Mouse (Mus musculus) hindbrain, embryonic 11.5 days (tissue): ENCODE measurements around the gene Dgkb. TPM values are rescaled to one million over a fixed set of nuclear protein-coding genes. Genes with fewer than 3 reads are reported as not detected.

Experiments
- ATAC-seq: fragments of 200-750 bp; cut with Nextera tagmentation; 2 replicates; pipeline ENCODE4 v1.8.0; 2017; ENCODE audit warnings: mild to moderate bottlenecking, moderate TSS enrichment, moderate library complexity; ENCODE audit not compliant: low FRiP score
- DNase-seq: peaks from one replicate; pipeline ENCODE4 v3.0.0-alpha.2; 2015; ENCODE audit warnings: low spot score
- H3K27ac ChIP-seq: fragments of 300-500 bp; sonication (generic); 2 replicates; pipeline ENCODE4 v1.5.1; 2014; ENCODE audit warnings: mild to moderate bottlenecking, low read depth, low read length
- H3K27me3 ChIP-seq: fragments of 300-500 bp; sonication (generic); 2 replicates; pipeline ENCODE4 v1.6.1; 2014; ENCODE audit warnings: mild to moderate bottlenecking, low read length, moderate library complexity, mixed read lengths; ENCODE audit not compliant: control insufficient read depth, insufficient read depth
- H3K36me3 ChIP-seq: fragments of 300-500 bp; sonication (generic); 2 replicates; pipeline ENCODE4 v1.6.1; 2014; ENCODE audit warnings: mild to moderate bottlenecking, low read length, moderate library complexity, mixed read lengths; ENCODE audit not compliant: control insufficient read depth, insufficient read depth
- H3K4me1 ChIP-seq: fragments of 300-500 bp; sonication (generic); replicated peaks from 2 replicates; pipeline ENCODE4 v1.6.1; 2014; ENCODE audit warnings: low read length, mixed read lengths; ENCODE audit not compliant: control insufficient read depth, insufficient read depth
- H3K4me2 ChIP-seq: fragments of 300-500 bp; sonication (generic); replicated peaks from 2 replicates; pipeline ENCODE4 v1.6.1; 2014; ENCODE audit warnings: mild to moderate bottlenecking, low read depth, low read length
- H3K4me3 ChIP-seq: fragments of 300-500 bp; sonication (generic); 2 replicates; pipeline ENCODE4 v1.5.1; 2014; ENCODE audit warnings: low read depth, low read length
- H3K9ac ChIP-seq: fragments of 300-500 bp; sonication (generic); 2 replicates; pipeline ENCODE4 v1.6.1; 2014; ENCODE audit warnings: low read depth, low read length
- H3K9me3 ChIP-seq: fragments of 300-500 bp; sonication (generic); 2 replicates; pipeline ENCODE4 v1.6.1; 2016; ENCODE audit warnings: low read length; ENCODE audit not compliant: control insufficient read depth
- WGBS: fragments of 180-500 bp; shearing (Covaris S2); extraction: QIAGEN DNeasy Blood & Tissue Kit; methylation state at CpG from one replicate; pipeline ENCODE4 v1.1.7; 2014; 5-methylcytosine and 5-hydroxymethylcytosine counted together
- polyA plus RNA-seq: library from polyadenylated mRNA; unstranded; fragments of >200 nt; fragmentation: Nextera tagmentation; extraction: Ambion mirVana; gene quantifications from 2 replicates; pipeline ENCODE4 v1.2.1, GENCODE M21; 2014

Dgkb gene
- polyA plus RNA-seq, 1 experiment from 2014 or later: 0.83 TPM

DNA sequence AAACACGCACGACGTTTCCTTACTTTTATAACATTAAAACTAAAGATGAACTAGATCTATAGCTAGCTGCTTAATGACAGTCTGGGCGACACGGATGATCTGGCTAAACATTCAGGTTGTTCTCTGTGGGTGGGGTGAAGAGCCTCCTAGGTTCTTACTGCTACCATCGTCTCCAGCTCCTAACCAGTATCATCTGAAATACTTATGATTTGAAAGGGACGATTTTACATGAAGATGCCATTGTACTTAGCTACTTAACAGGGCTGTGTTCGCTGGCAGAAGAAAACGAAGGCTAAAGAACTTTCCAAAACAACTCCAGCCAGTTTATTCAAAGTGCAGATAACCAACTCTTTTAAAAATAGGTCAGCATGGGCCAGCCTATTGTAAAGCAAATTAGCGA is 63.9 kb downstream of the Dgkb start:
- Histone ChIP-seq H3K4me2 (peak overlapping the region; percentile 71), H3K9ac (no peak overlapping the region), H3K4me1 (no peaks in the 10 kb centered on the region), H3K27ac (no peak overlapping the region), H3K4me3 (peak overlapping the region; percentile 35), H3K9me3 (no peaks in the 10 kb centered on the region), H3K27me3 (no peaks in the 10 kb centered on the region), H3K36me3 (no peaks in the 10 kb centered on the region)
- DNase-seq (peak; percentile 20), ATAC-seq (no peak)
- 4% methylated on average over 10 of the region's 10 CpGs for WGBS

DNA sequence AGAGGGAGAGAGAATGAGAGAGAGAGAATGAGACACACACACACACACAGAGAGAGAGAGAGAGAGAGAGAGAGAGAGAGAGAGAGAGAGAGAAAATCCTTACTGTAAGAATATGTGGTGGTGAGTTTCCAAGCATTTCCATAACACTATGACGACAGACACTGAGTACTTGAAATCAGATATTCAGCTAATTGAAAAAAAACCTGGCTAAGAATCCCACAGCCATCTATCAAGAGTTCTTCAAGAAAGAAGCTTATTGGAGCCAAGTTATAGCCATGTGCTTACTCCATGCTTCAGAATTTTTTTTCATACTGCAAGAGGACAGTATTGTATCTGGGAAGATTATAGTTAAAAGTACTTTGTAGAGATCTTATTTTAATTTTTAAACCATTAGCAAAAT is 65.3 kb downstream of the Dgkb start:
- Histone ChIP-seq H3K27me3 (no peaks in the 10 kb centered on the region), H3K4me1 (no peaks in the 10 kb centered on the region), H3K9ac (no peak overlapping the region), H3K4me3 (no peak overlapping the region), H3K9me3 (no peaks in the 10 kb centered on the region), H3K27ac (no peak overlapping the region), H3K4me2 (no peak overlapping the region), H3K36me3 (no peaks in the 10 kb centered on the region)
- DNase-seq (no peak), ATAC-seq (no peak)
- 90% methylated on average over 1 of the region's 1 CpGs for WGBS

DNA sequence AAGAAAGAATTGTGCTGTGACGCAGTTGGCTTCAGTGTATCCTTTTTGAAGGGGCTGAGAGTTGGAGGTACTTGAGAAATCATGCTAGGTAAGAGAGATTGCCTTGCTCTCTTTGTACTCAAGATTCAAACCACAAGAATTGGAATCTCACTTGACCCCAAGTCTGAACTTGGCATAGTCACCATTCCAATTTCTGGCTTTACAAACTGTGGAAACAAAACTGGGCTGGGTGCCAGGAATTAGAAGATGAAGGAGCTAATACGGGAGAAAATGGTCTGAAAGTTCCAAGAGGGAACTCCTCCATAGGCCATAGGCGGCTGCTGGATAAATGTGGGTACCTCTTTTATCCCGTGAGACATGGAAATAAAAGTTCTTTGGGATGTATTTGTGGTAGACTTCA is 66.3 kb downstream of the Dgkb start:
- DNase-seq (no peak), ATAC-seq (no peak)
- H3K9me3 ChIP-seq: no peaks in the 10 kb centered on the region
- no peak overlapping the region for H3K4me3 ChIP-seq
- WGBS: 83% methylated on average over 4 of the region's 4 CpGs
- H3K4me1 ChIP-seq: no peaks in the 10 kb centered on the region
- no peak overlapping the region for H3K27ac ChIP-seq
- no peaks in the 10 kb centered on the region for H3K27me3 ChIP-seq
- no peak overlapping the region for H3K9ac ChIP-seq
- H3K4me2 ChIP-seq: no peak overlapping the region
- H3K36me3 ChIP-seq: no peaks in the 10 kb centered on the region

DNA sequence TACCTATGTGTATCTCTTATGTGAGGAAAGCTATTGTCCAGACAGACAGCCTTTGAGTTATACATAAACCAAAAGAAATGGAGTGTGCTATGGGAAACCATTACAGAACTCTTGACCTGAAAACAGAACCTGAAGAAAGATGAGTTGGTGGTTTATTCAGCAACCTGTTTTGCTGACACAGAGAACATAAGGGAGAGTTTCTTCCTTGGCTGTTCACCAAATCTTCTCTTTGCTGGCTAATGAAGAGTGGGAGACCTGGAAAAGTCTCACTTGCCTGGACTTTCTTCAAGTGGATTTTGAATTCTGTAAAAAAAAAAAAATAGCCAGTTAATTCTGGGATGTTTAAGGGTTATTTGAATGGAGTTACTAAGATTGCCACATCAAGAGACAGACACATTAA is 71.1 kb downstream of the Dgkb start:
- Histone ChIP-seq H3K36me3 (no peaks in the 10 kb centered on the region), H3K4me3 (no peak overlapping the region), H3K4me1 (no peaks in the 10 kb centered on the region), H3K27me3 (no peaks in the 10 kb centered on the region), H3K9ac (no peak overlapping the region), H3K4me2 (no peak overlapping the region), H3K27ac (no peak overlapping the region), H3K9me3 (no peaks in the 10 kb centered on the region)
- ATAC-seq: no peak
- DNase-seq: no peak

DNA sequence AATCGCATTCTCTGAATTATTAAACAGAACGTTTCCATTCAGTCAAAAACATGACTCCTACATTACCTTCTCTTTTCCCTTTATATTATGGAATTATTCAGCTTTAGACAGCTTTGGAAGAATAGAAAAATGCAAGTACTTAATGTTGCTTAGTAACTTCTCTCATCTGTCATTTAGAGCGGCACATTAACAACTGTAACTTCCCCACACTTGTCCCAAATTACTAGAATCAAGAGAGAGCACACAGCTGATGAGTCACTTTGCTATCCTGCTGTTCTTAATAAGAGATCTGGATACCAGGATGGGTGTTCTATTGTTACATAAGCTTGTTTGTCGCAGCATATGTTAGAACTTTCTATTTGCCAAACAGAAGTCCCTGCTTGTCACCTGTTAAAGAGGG is 71.9 kb downstream of the Dgkb start:
- H3K27me3 ChIP-seq: no peaks in the 10 kb centered on the region

DNA sequence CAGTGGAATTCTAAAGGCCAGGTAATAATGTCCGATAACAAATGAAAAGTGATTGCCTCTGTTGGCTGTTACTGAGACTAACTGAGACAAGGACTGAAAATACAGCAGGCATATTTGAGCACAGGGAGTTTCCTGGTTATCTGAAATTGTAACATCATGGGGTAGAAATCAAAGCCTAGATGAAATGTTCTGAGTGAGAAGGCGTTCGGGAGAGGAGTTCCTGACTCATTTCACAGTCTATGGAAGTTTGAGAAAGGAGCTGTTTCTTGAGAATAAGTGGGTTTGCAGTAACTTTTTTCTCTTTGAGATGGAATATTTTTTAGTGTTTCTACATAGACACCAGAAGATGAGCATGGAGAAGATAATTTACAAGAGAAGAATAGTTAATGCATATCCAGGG is 73.8 kb downstream of the Dgkb start:
- H3K4me1 ChIP-seq: no peaks in the 10 kb centered on the region
- ATAC-seq (no peak), DNase-seq (no peak)
- no peaks in the 10 kb centered on the region for H3K9me3 ChIP-seq
- H3K36me3 ChIP-seq: no peaks in the 10 kb centered on the region
- no peak overlapping the region for H3K4me3 ChIP-seq
- no peak overlapping the region for H3K27ac ChIP-seq
- H3K4me2 ChIP-seq: no peak overlapping the region
- WGBS: 90% methylated on average over 3 of the region's 3 CpGs
- H3K27me3 ChIP-seq: no peaks in the 10 kb centered on the region
- no peak overlapping the region for H3K9ac ChIP-seq

More for the DNA sequence above, 71.9 kb downstream of the Dgkb start:
- 80% methylated on average over 4 of the region's 4 CpGs for WGBS
- H3K4me3 ChIP-seq: no peak overlapping the region
- H3K27ac ChIP-seq: no peak overlapping the region
- no peaks in the 10 kb centered on the region for H3K4me1 ChIP-seq
- DNase-seq (no peak), ATAC-seq (no peak)
- no peak overlapping the region for H3K9ac ChIP-seq
- H3K4me2 ChIP-seq: no peak overlapping the region
- H3K9me3 ChIP-seq: no peaks in the 10 kb centered on the region
- no peaks in the 10 kb centered on the region for H3K36me3 ChIP-seq

DNA sequence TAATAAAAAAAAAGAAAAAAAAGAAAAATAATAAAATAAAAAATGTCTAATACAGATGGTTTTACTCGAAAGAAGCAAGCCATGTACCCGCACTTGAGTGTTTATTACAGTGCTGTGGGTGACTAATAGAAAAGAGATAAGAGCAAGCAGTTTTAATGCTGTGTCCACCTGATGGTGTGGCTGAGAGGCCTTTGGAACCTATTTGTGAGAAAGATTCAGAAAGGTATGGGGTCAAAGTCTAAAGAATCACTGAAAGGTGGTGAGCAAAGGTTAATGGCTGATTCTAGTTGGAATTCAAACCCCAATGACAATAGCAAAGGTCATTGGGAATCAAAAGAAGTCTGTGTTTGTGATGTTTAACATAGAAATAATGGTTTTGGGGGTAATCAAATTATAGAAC is 124.6 kb downstream of the Dgkb start:
- Histone ChIP-seq H3K4me3 (no peak overlapping the region), H3K4me2 (no peak overlapping the region), H3K9ac (no peak overlapping the region), H3K9me3 (no peaks in the 10 kb centered on the region), H3K27me3 (no peaks in the 10 kb centered on the region), H3K27ac (no peak overlapping the region), H3K4me1 (no peaks in the 10 kb centered on the region), H3K36me3 (no peaks in the 10 kb centered on the region)
- DNase-seq: no peak
- ATAC-seq: no peak
- WGBS: 93% methylated on average over 2 of the region's 2 CpGs

DNA sequence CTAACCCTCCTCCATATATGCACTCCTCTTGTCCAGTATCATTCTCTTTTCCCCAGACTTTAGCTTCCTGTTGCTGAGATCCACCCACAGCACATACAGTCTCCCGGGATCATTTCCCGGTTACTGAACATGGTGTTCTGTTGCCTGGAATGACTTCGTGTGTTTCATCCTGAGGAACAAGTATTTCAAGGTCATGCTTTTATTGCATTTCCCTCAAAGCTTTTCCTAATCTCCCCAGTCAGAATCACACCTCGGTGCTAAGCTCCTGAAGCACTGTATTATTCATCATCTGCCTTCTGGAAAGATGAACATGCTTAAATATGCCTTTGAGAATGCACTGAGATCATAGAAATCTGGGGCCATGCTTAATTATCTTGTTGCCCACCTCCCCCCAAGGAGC is 138.7 kb downstream of the Dgkb start:
- no peaks in the 10 kb centered on the region for H3K9me3 ChIP-seq
- no peak overlapping the region for H3K4me3 ChIP-seq
- no peak overlapping the region for H3K27ac ChIP-seq
- no peaks in the 10 kb centered on the region for H3K4me1 ChIP-seq
- H3K27me3 ChIP-seq: no peaks in the 10 kb centered on the region
- ATAC-seq: no peak
- no peaks in the 10 kb centered on the region for H3K36me3 ChIP-seq
- no peak for DNase-seq
- 82% methylated on average over 4 of the region's 4 CpGs for WGBS
- H3K9ac ChIP-seq: no peak overlapping the region
- no peak overlapping the region for H3K4me2 ChIP-seq

DNA sequence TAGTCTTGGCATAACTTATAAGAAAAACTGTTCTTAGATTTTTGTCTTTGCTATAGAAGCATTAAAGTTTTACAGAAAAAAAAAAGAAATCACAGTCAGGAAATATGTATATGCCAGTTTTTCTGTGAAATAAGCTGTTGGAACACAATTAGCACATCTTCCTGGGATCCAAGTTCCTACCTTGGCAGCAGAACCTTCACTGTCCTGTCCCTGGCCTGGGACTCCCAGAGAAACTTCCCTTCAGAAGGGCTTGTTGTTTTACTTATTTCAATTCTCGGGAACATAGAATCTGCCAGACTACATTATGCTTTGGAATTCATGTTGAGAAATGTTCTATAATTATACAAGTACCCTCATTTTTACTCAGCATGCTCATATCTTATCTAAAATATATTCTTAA is 154.0 kb downstream of the Dgkb start:
- H3K27ac ChIP-seq: no peak overlapping the region
- DNase-seq (no peak), ATAC-seq (no peak)
- H3K4me3 ChIP-seq: no peak overlapping the region
- H3K4me2 ChIP-seq: no peak overlapping the region
- H3K36me3 ChIP-seq: no peaks in the 10 kb centered on the region
- no peaks in the 10 kb centered on the region for H3K4me1 ChIP-seq
- WGBS: 85% methylated on average over 1 of the region's 1 CpGs
- H3K9ac ChIP-seq: no peak overlapping the region
- no peaks in the 10 kb centered on the region for H3K27me3 ChIP-seq
- H3K9me3 ChIP-seq: no peaks in the 10 kb centered on the region
